Mouse (Mus musculus) kidney, postnatal 25 days (tissue): Measurements from ENCODE around the gene Pnpla2.
"Not testable (repeated sequence)": the region's sequence is repeated elsewhere in the genome, so short reads cannot be mapped to it uniquely, and the experiment has no call there.

Source experiments
- DNase-seq, 2 experiments: peaks; one replicate each; pipeline ENCODE4 v3.0.0; 2021; ENCODE audit warnings: mixed read lengths in 2 of 2

Gene Pnpla2

GRCm38 (mm10) chr7:141432186-141432611 is 22.8 kb upstream of the Pnpla2 start:
- DNase-seq, result peak; percentile 50 to 82

- DNase-seq, result peak; percentile 69 to 92
These were observed 22.1 kb upstream of the Pnpla2 start for GRCm38 (mm10) chr7:141432741-141433516.

GRCm38 (mm10) chr7:141433517-141434400 is 21.2 kb upstream of the Pnpla2 start:
- no peak for DNase-seq

GRCm38 (mm10) chr7:141434464-141434863 is 20.5 kb upstream of the Pnpla2 start:
- peak; percentile 49 to 70 for DNase-seq

- peak; percentile 70 to 83 for DNase-seq
These were observed 19.7 kb upstream of the Pnpla2 start for GRCm38 (mm10) chr7:141435129-141435855.

GRCm38 (mm10) chr7:141435856-141436522 is 19.0 kb upstream of the Pnpla2 start:
- DNase-seq, result peak in 1 of 2 experiments; percentile 52

GRCm38 (mm10) chr7:141436523-141436892 is 18.5 kb upstream of the Pnpla2 start:
- DNase-seq, result no peak

- peak; percentile 84 to 89 for DNase-seq
These were observed 17.5 kb upstream of the Pnpla2 start, which contains the start of gene Slc25a22 for GRCm38 (mm10) chr7:141437178-141438120. Gene Slc25a22 (minus strand): TSS chr7:141437892.

- peak in 1 of 2 experiments; percentile 44 for DNase-seq
These were observed 16.6 kb upstream of the Pnpla2 start for GRCm38 (mm10) chr7:141438201-141438968.

- no peak for DNase-seq
These were observed 15.8 kb upstream of the Pnpla2 start for GRCm38 (mm10) chr7:141439140-141439679.

GRCm38 (mm10) chr7:141439811-141440210 is 15.2 kb upstream of the Pnpla2 start:
- no peak for DNase-seq

GRCm38 (mm10) chr7:141440613-141441012 is 14.4 kb upstream of the Pnpla2 start:
- DNase-seq, result peak; percentile 85

GRCm38 (mm10) chr7:141441460-141441859 is 13.5 kb upstream of the Pnpla2 start:
- peak in 1 of 2 experiments; percentile 41 for DNase-seq

GRCm38 (mm10) chr7:141442199-141442598 is 12.8 kb upstream of the Pnpla2 start:
- DNase-seq, result peak in 1 of 2 experiments; percentile 32

GRCm38 (mm10) chr7:141443081-141443821 is 11.7 kb upstream of the Pnpla2 start:
- peak in 1 of 2 experiments; percentile 50 for DNase-seq

- DNase-seq, result peak; percentile 77 to 88
These were observed 11.2 kb upstream of the Pnpla2 start, which contains the start of gene Pidd1 for GRCm38 (mm10) chr7:141443828-141444237. Gene Pidd1 (minus strand): TSS chr7:141444025.

- not testable (repeated sequence) for DNase-seq
These were observed 8.6 kb upstream of the Pnpla2 start for GRCm38 (mm10) chr7:141446374-141446773.

GRCm38 (mm10) chr7:141447110-141447991 is 7.6 kb upstream of the Pnpla2 start, which contains the start of gene Rplp2:
Gene Rplp2 (plus strand): TSS chr7:141447370.
- DNase-seq, result peak; percentile 93 to 97
